8 mouse cellular contexts compared by ENCODE assay signal in the genomic region with DNA sequence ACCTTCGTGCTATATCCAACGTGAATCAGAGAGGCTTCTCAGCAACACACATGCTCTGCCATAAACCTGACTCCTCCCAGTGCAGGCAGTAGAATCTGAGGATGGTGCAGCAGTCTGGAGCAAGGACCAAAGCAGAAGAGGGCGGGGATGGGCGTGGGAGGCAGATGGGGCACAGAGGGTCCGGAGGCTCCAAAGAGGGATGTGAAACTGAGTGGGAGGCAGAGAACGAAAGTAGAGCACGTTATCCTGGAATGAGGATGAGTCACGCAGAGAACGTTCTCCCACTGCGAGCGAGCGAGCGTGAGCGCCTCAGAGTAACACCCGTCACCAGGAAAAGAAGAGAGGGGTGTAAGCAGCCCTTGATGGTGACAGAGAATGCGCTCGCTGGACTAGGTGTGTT. TPM values are rescaled to one million over a fixed set of nuclear protein-coding genes. Genes with fewer than 3 reads are reported as not detected.
DNase-seq lines count a peak whose midpoint lies in the region; ATAC-seq and TF ChIP-seq lines count a peak whose summit lies in the region.
"Had no signal": no experiment of that assay in that cellular context is flagged by ENCODE, and none has a peak within 500 bp of the region (broad histone marks: within the 10 kb centered on the region; RNA-seq: fewer than 3 reads in every experiment).

No protein-coding gene starts in this region.

- TF ChIP-seq CTCF in C2C12 (IDR thresholded peaks at IDR 0.05; ENCODE audit: control insufficient read depth, insufficient read depth, insufficient read length) = no peak
- TF ChIP-seq CTCF in forebrain, postnatal 0 days (IDR thresholded peaks at IDR 0.05; ENCODE audit: low read depth) = no peak

- H3K4me3 ChIP-seq in C2C12 (ENCODE audit: insufficient read depth, poor library complexity, severe bottlenecking) = peak overlapping the region; percentile 6
- H3K4me3 ChIP-seq in heart, embryonic 14.5 days (ENCODE audit: control insufficient read depth in 1 of 2, insufficient read depth in 1 of 2, low read depth in 1 of 2, low read length in 2 of 2) = no peak overlapping the region
- no peak overlapping the region for H3K4me3 ChIP-seq in forebrain, postnatal 0 days (ENCODE audit: low read depth, low read length)
- H3K4me3 ChIP-seq: lung, embryonic 15.5 days had no signal

- H3K79me2 ChIP-seq in C2C12 (ENCODE audit: control insufficient read depth, insufficient read depth) = no peaks in the 10 kb centered on the region

- no peaks in the 10 kb centered on the region for H3K36me3 ChIP-seq in C2C12 (ENCODE audit: control insufficient read depth, insufficient read depth)
- no peaks in the 10 kb centered on the region for H3K36me3 ChIP-seq in heart, embryonic 14.5 days (ENCODE audit: control insufficient read depth, insufficient read depth, low read length)
- H3K36me3 ChIP-seq in forebrain, postnatal 0 days (ENCODE audit: insufficient read depth) = no peaks in the 10 kb centered on the region
- H3K36me3 ChIP-seq: lung, embryonic 15.5 days had no signal

- intact Hi-C loops in left cerebral cortex, postnatal 10 days (cut with DNase I) = no loop called here

- ATAC-seq in heart, embryonic 14.5 days (ENCODE audit: insufficient number of reproducible peaks, insufficient read depth, low FRiP score, low read depth) = no peak
- no peak for ATAC-seq in forebrain, postnatal 0 days

- H3K79me3 ChIP-seq in C2C12 (ENCODE audit: low read depth) = no peaks in the 10 kb centered on the region

- peak; percentile 76 for DNase-seq in 3134 (ENCODE audit: extremely low read depth, insufficient read length, low spot score)
- peak; percentile 45 to 70 for DNase-seq in left cerebral cortex, postnatal 10 days (ENCODE audit: extremely low spot score in 1 of 2, low spot score in 2 of 2)
- DNase-seq in right cerebral cortex, postnatal 10 days (ENCODE audit: low spot score in 2 of 2) = peak; percentile 72 to 82
- DNase-seq in forebrain, postnatal 0 days = no peak
- no peak for DNase-seq in embryo, embryonic 9.5 days (ENCODE audit: extremely low spot score)

- H3K27me3 ChIP-seq in C2C12 (ENCODE audit: control insufficient read depth, insufficient read depth, insufficient read length) = no peaks in the 10 kb centered on the region
- H3K27me3 ChIP-seq in heart, embryonic 14.5 days (ENCODE audit: control insufficient read depth, insufficient read depth, low read length) = no peaks in the 10 kb centered on the region
- H3K27me3 ChIP-seq in forebrain, postnatal 0 days (ENCODE audit: insufficient read depth, low read length) = no peaks in the 10 kb centered on the region
- H3K27me3 ChIP-seq: lung, embryonic 15.5 days had no signal

- peak overlapping the region; percentile 6 for H3ac ChIP-seq in C2C12 (ENCODE audit: control insufficient read depth, insufficient read length, low read depth)

- H3K9me3 ChIP-seq in heart, embryonic 14.5 days (ENCODE audit: control insufficient read depth, low read length) = no peaks in the 10 kb centered on the region
- H3K9me3 ChIP-seq in forebrain, postnatal 0 days (ENCODE audit: low read length) = no peaks in the 10 kb centered on the region
- H3K9me3 ChIP-seq: lung, embryonic 15.5 days had no signal

- 56% methylated on average over 17 of the region's 17 CpGs for WGBS in heart, embryonic 14.5 days
- 78% methylated on average over 17 of the region's 17 CpGs for WGBS in forebrain, postnatal 0 days

- H3K9ac ChIP-seq in heart, embryonic 14.5 days (ENCODE audit: low read length) = no peak overlapping the region
- H3K9ac ChIP-seq in forebrain, postnatal 0 days = no peak overlapping the region
- H3K9ac ChIP-seq: lung, embryonic 15.5 days had no signal

- H3K27ac ChIP-seq in heart, embryonic 14.5 days (replicated peaks in 1 of 2; ENCODE audit: control insufficient read depth in 1 of 2, insufficient read depth in 1 of 2, low read depth in 2 of 2, low read length in 2 of 2) = no peak overlapping the region
- H3K27ac ChIP-seq in forebrain, postnatal 0 days (ENCODE audit: low read depth, low read length) = no peak overlapping the region
- H3K27ac ChIP-seq: lung, embryonic 15.5 days had no signal

- H3K4me2 ChIP-seq in heart, embryonic 14.5 days (ENCODE audit: low read length) = peak overlapping the region; percentile 31
- no peak overlapping the region for H3K4me2 ChIP-seq in forebrain, postnatal 0 days (ENCODE audit: low read depth)
- H3K4me2 ChIP-seq: lung, embryonic 15.5 days had no signal

- H3K4me1 ChIP-seq in heart, embryonic 14.5 days (ENCODE audit: control insufficient read depth in 2 of 2, insufficient read depth in 2 of 2, low read length in 2 of 2) = peaks cover 10 to 12% of the 10 kb centered on the region in 2 experiments
- H3K4me1 ChIP-seq in forebrain, postnatal 0 days (ENCODE audit: insufficient read depth) = no peaks in the 10 kb centered on the region

TF ChIP-seq in C2C12, 6 proteins besides CTCF, POLR2A, EP300 and RAD21:
- no peak for TF ChIP-seq MAX (IDR thresholded peaks at IDR 0.05)
- TF ChIP-seq CEBPB (IDR thresholded peaks at IDR 0.05; ENCODE audit: low read depth) = no peak
- TF ChIP-seq MYOD1 (IDR thresholded peaks at IDR 0.05; ENCODE audit: control insufficient read depth, insufficient read length, low read depth) = no peak
TF ChIP-seq in C2C12: peak in this region for 0.

RNA-seq across cellular contexts. Expression of a gene that starts 12.2 kb away (rescaled TPM):
- polyA plus RNA-seq in C2C12 (2012; fragmentation: generic; extraction: Trizol) = 3.5 TPM
- polyA plus RNA-seq in heart, embryonic 14.5 days (2014; fragmentation: Nextera tagmentation; extraction: Ambion mirVana) = 3.1 and 3.6 TPM in 2 replicates
- 10 to 100 TPM; 26.8 to 29.0 TPM for total RNA-seq in left cerebral cortex, postnatal 10 days (2021)
- total RNA-seq in forebrain, postnatal 0 days (2014; rRNA removed) = 22.4 and 32.4 TPM in 2 replicates
- polyA plus RNA-seq in forebrain, postnatal 0 days (2015; fragmentation: Nextera tagmentation; extraction: Ambion mirVana) = 4.1 and 4.9 TPM in 2 replicates

Comparison
In these comparisons a context has a peak if more than half of its experiments do, and no peak if none do; other contexts are left out.
1. DNase-seq: peak in 3134 (single experiment), left cerebral cortex, postnatal 10 days (2 of 2) and right cerebral cortex, postnatal 10 days (2 of 2); none in forebrain, postnatal 0 days (single experiment) and embryo, embryonic 9.5 days (single experiment).